Mouse (Mus musculus) liver, embryonic 14.5 days (tissue): ENCODE results near the gene Sik2.

Experiments
- CTCF ChIP-seq: IDR thresholded peaks from 2 replicates; pipeline ENCODE4 v1.5.1; 2016; ENCODE audit warnings: antibody characterized with exemption, low read depth, control low read depth
- EP300 ChIP-seq: IDR thresholded peaks from 2 replicates; pipeline ENCODE4 v1.6.1; 2016; ENCODE audit warnings: antibody characterized with exemption, low read depth

DNA sequence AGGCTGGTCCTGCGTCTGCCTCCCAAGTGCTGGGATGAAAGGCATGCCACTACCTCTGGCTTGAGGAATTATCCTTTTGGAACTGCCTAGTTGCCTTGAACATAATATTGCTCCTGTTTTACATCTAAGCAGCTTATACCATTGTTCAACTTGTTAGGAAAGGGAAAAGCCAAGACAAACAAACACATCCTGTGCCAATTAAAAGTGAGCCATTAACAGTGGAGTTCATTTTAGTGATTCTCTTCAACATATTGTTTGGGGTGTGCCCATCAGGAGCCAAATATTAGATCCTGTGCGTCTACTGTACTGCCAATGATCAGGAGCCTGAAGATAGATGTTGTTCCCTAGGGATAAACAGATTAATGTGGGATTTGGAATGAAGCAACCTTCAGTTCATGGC is 126.7 kb downstream of the Sik2 start:
- TF ChIP-seq CTCF (no peak), EP300 (no peak)
